Mouse (Mus musculus) 3134 (cell line): ENCODE data around the gene Ccp110.
A peak's percentile ranks its signal among the peaks of the same experiment; 100 is the strongest.

Source experiments
- DNase-seq: peaks from one replicate; pipeline ENCODE4 v3.0.0-alpha.2; 2011; ENCODE audit warnings: low spot score; ENCODE audit not compliant: insufficient read length; ENCODE audit errors: extremely low read depth

The Ccp110 gene

GRCm38 (mm10) chr7:118712228-118713173 lies at the start of gene Ccp110:
Ccp110 (plus strand) TSS chr7:118712552.
- DNase-seq = peak; percentile 95

GRCm38 (mm10) chr7:118667773-118668172 lies 44.6 kb upstream of the Ccp110 start:
- DNase-seq = no peak

- no peak for DNase-seq
Observed at GRCm38 (mm10) chr7:118670142-118670541, 42.2 kb upstream of the Ccp110 start.

- DNase-seq = no peak
Observed at GRCm38 (mm10) chr7:118676826-118677225, 35.5 kb upstream of the Ccp110 start.

- peak; percentile 13 for DNase-seq
Observed at GRCm38 (mm10) chr7:118688199-118688598, 24.2 kb upstream of the Ccp110 start.

- DNase-seq = no peak
Observed at GRCm38 (mm10) chr7:118689088-118689487, 23.3 kb upstream of the Ccp110 start.

GRCm38 (mm10) chr7:118691287-118691686 lies 21.1 kb upstream of the Ccp110 start:
- DNase-seq = no peak

GRCm38 (mm10) chr7:118696146-118696545 lies 16.2 kb upstream of the Ccp110 start:
- DNase-seq = no peak

- peak; percentile 25 for DNase-seq
Observed at GRCm38 (mm10) chr7:118697168-118697567, 15.2 kb upstream of the Ccp110 start.

GRCm38 (mm10) chr7:118698882-118699281 lies 13.5 kb upstream of the Ccp110 start:
- no peak for DNase-seq

GRCm38 (mm10) chr7:118703144-118703561 lies 9.2 kb upstream of the Ccp110 start:
- DNase-seq = no peak

GRCm38 (mm10) chr7:118704001-118704850 lies 8.1 kb upstream of the Ccp110 start:
- DNase-seq = no peak

GRCm38 (mm10) chr7:118705101-118705961 lies 7.0 kb upstream of the Ccp110 start, which contains the start of gene Gde1:
Gde1 (minus strand) TSS chr7:118705778.
- peak; percentile 88 for DNase-seq

- no peak for DNase-seq
Observed at GRCm38 (mm10) chr7:118706051-118706450, 6.3 kb upstream of the Ccp110 start.

- no peak for DNase-seq
Observed at GRCm38 (mm10) chr7:118706488-118706887, 5.9 kb upstream of the Ccp110 start.

GRCm38 (mm10) chr7:118707216-118707615 lies 5.1 kb upstream of the Ccp110 start:
- no peak for DNase-seq

- no peak for DNase-seq
Observed at GRCm38 (mm10) chr7:118708002-118708401, 4.3 kb upstream of the Ccp110 start.

- DNase-seq = no peak
Observed at GRCm38 (mm10) chr7:118710776-118711175, 1.6 kb upstream of the Ccp110 start.

GRCm38 (mm10) chr7:118714873-118715272 lies 2.5 kb downstream of the Ccp110 start:
- DNase-seq = no peak

- no peak for DNase-seq
Observed at GRCm38 (mm10) chr7:118718066-118718465, 5.7 kb downstream of the Ccp110 start.
